ENCODE assay signal across 8 mouse cellular contexts in genomic region chr6:91712097-91712854, GRCm38 (mm10). TPM values are rescaled to one million over a fixed set of nuclear protein-coding genes. Genes with fewer than 3 reads are reported as not detected.
DNase-seq lines count a peak whose midpoint lies in the region; ATAC-seq and TF ChIP-seq lines count a peak whose summit lies in the region.

No protein-coding gene starts in this region.

- peaks cover 63% of the 10 kb centered on the region for H3K4me1 ChIP-seq in forebrain, embryonic 10.5 days
- H3K4me1 ChIP-seq in forebrain, postnatal 0 days (ENCODE audit: insufficient read depth), result peaks cover 8% of the 10 kb centered on the region
- peaks cover 42% of the 10 kb centered on the region for H3K4me1 ChIP-seq in liver, embryonic 15.5 days (replicated peaks)
- H3K4me1 ChIP-seq in stomach, postnatal 0 days (replicated peaks; ENCODE audit: control insufficient read depth, insufficient read depth), result peaks cover 11% of the 10 kb centered on the region

- TF ChIP-seq CTCF in forebrain, postnatal 0 days (IDR thresholded peaks at IDR 0.05; ENCODE audit: low read depth), result no peak
- TF ChIP-seq CTCF in stomach, postnatal 0 days (IDR thresholded peaks at IDR 0.05; ENCODE audit: low read depth), result no peak

- no peak for ATAC-seq in forebrain, postnatal 0 days
- ATAC-seq in liver, embryonic 15.5 days (ENCODE audit: insufficient read depth), result peak; percentile 37
- peak; percentile 16; the same call in 1 of the 2 replicates for ATAC-seq in stomach, postnatal 0 days (ENCODE audit: low FRiP score, low TSS enrichment)

- no peak overlapping the region for H3K9ac ChIP-seq in forebrain, postnatal 0 days
- no peak overlapping the region for H3K9ac ChIP-seq in liver, embryonic 15.5 days
- 0 out of 2 replicates have a peak overlapping the region, but pooled peaks have one; percentile 13 for H3K9ac ChIP-seq in stomach, postnatal 0 days (ENCODE audit: low read length)

- WGBS in forebrain, embryonic 10.5 days, result 37% methylated on average over 4 of the region's 4 CpGs
- 39% methylated on average over 4 of the region's 4 CpGs for WGBS in forebrain, postnatal 0 days
- WGBS in liver, embryonic 15.5 days (ENCODE audit: insufficient replicate concordance), result 22% methylated on average over 4 of the region's 4 CpGs
- 43% methylated on average over 4 of the region's 4 CpGs for WGBS in stomach, postnatal 0 days

- H3K27ac ChIP-seq in forebrain, embryonic 10.5 days, result peak overlapping the region; percentile 88
- H3K27ac ChIP-seq in forebrain, postnatal 0 days (ENCODE audit: low read depth, low read length), result no peak overlapping the region
- H3K27ac ChIP-seq in liver, embryonic 15.5 days (replicated peaks), result peak overlapping the region; percentile 71
- H3K27ac ChIP-seq in stomach, postnatal 0 days (replicated peaks), result peak overlapping the region; percentile 78

- 0 out of 2 replicates have a peak overlapping the region, but pooled peaks have one; percentile 9 for H3K4me3 ChIP-seq in forebrain, embryonic 10.5 days
- no peak overlapping the region for H3K4me3 ChIP-seq in forebrain, postnatal 0 days (ENCODE audit: low read depth, low read length)
- H3K4me3 ChIP-seq in liver, embryonic 15.5 days (replicated peaks), result no peak overlapping the region
- H3K4me3 ChIP-seq in stomach, postnatal 0 days (ENCODE audit: low read depth, low read length), result no peak overlapping the region

- TF ChIP-seq EP300 in stomach, postnatal 0 days (optimal IDR thresholded peaks at IDR 0.05), result no peak

- H3K36me3 ChIP-seq in forebrain, embryonic 10.5 days (replicated peaks), result peaks cover 44% of the 10 kb centered on the region
- H3K36me3 ChIP-seq in forebrain, postnatal 0 days (ENCODE audit: insufficient read depth), result peaks cover 21% of the 10 kb centered on the region
- H3K36me3 ChIP-seq in liver, embryonic 15.5 days (replicated peaks), result peaks cover 21% of the 10 kb centered on the region
- peaks cover 6% of the 10 kb centered on the region; the same call in 1 of the 2 replicates for H3K36me3 ChIP-seq in stomach, postnatal 0 days (ENCODE audit: control insufficient read depth, insufficient read depth, low read length)

- H3K4me2 ChIP-seq in forebrain, postnatal 0 days (ENCODE audit: low read depth), result no peak overlapping the region
- H3K4me2 ChIP-seq in liver, embryonic 15.5 days, result peak overlapping the region; percentile 7
- no peak overlapping the region for H3K4me2 ChIP-seq in stomach, postnatal 0 days (replicated peaks; ENCODE audit: low read depth)

- no peaks in the 10 kb centered on the region for H3K27me3 ChIP-seq in forebrain, embryonic 10.5 days (ENCODE audit: poor library complexity, severe bottlenecking)
- no peaks in the 10 kb centered on the region for H3K27me3 ChIP-seq in forebrain, postnatal 0 days (ENCODE audit: insufficient read depth, low read length)
- H3K27me3 ChIP-seq in liver, embryonic 15.5 days, result no peaks in the 10 kb centered on the region
- no peaks in the 10 kb centered on the region for H3K27me3 ChIP-seq in stomach, postnatal 0 days (ENCODE audit: control insufficient read depth, insufficient read depth, low read length)

- no peak for DNase-seq in forebrain, embryonic 10.5 days (ENCODE audit: extremely low spot score, low spot score)
- no peak for DNase-seq in forebrain, postnatal 0 days
- peak; percentile 40 for DNase-seq in thymus, postnatal 0 days (ENCODE audit: low spot score)
- no peak for DNase-seq in thymus, postnatal 14 days
- no peak for DNase-seq in stomach, postnatal 0 days (ENCODE audit: low spot score)
- no peak for DNase-seq in left cerebral cortex, adult 9 months (ENCODE audit: low spot score in 2 of 2)
- DNase-seq in cerebellum, postnatal 14 days, result no peak

- H3K9me3 ChIP-seq in forebrain, embryonic 10.5 days, result 0 out of 2 replicates have a peak, but pooled peaks cover 3% of the 10 kb centered on the region
- no peaks in the 10 kb centered on the region for H3K9me3 ChIP-seq in forebrain, postnatal 0 days (ENCODE audit: low read length)
- no peaks in the 10 kb centered on the region for H3K9me3 ChIP-seq in liver, embryonic 15.5 days (replicated peaks)
- no peaks in the 10 kb centered on the region for H3K9me3 ChIP-seq in stomach, postnatal 0 days (ENCODE audit: control insufficient read depth, low read length)

RNA-seq across cellular contexts. Expression of gene Slc6a6, which starts 28.4 kb away (rescaled TPM):
- 42.4 and 47.0 TPM in 2 replicates for polyA plus RNA-seq in forebrain, embryonic 10.5 days (2016; fragmentation: Nextera tagmentation; extraction: Ambion mirVana)
- total RNA-seq in forebrain, postnatal 0 days (2014; rRNA removed), result 72.2 and 101 TPM in 2 replicates
- polyA plus RNA-seq in forebrain, postnatal 0 days (2015; fragmentation: Nextera tagmentation; extraction: Ambion mirVana), result 89.5 and 139 TPM in 2 replicates
- 43.0 and 63.3 TPM in 2 replicates for polyA plus RNA-seq in thymus, postnatal 0 days (2015; fragmentation: Nextera tagmentation; extraction: Ambion mirVana)
- 19.5 and 20.1 TPM in 2 replicates for polyA plus RNA-seq in liver, embryonic 15.5 days (2015; fragmentation: Nextera tagmentation; extraction: Ambion mirVana)
- 55.3 and 66.5 TPM in 2 replicates for polyA plus RNA-seq in stomach, postnatal 0 days (2015; fragmentation: Nextera tagmentation; extraction: Ambion mirVana)
